Mouse (Mus musculus) NIH3T3 (cell line): ENCODE data around the gene Gm19426.

ENCODE experiments used
- DNase-seq: peaks from one replicate; pipeline ENCODE4 v3.0.0-alpha.2; 2012; ENCODE audit warnings: low read depth

Gm19426 gene

GRCm38 (mm10) chr2:84743561-84743960 lies at the start of gene Gm19426:
TSS of gene Gm19426 (minus strand) at chr2:84743655.
- peak; percentile 94 for DNase-seq

- DNase-seq = no peak
These were observed 49.7 kb upstream of the Gm19426 start for GRCm38 (mm10) chr2:84793154-84793553.

GRCm38 (mm10) chr2:84792516-84792915 lies 49.1 kb upstream of the Gm19426 start:
- DNase-seq = peak; percentile 31

- no peak for DNase-seq
These were observed 47.0 kb upstream of the Gm19426 start for GRCm38 (mm10) chr2:84790418-84790817.

GRCm38 (mm10) chr2:84788316-84788715 lies 44.9 kb upstream of the Gm19426 start:
- DNase-seq = no peak

GRCm38 (mm10) chr2:84783840-84784566 lies 40.5 kb upstream of the Gm19426 start:
- peak; percentile 77 for DNase-seq

- no peak for DNase-seq
These were observed 39.9 kb upstream of the Gm19426 start for GRCm38 (mm10) chr2:84783315-84783714.

- no peak for DNase-seq
These were observed 35.8 kb upstream of the Gm19426 start for GRCm38 (mm10) chr2:84779210-84779609.

- DNase-seq = no peak
These were observed 34.3 kb upstream of the Gm19426 start for GRCm38 (mm10) chr2:84777706-84778105.

GRCm38 (mm10) chr2:84775665-84776064 lies 32.2 kb upstream of the Gm19426 start:
- DNase-seq = no peak

GRCm38 (mm10) chr2:84775241-84775640 lies 31.8 kb upstream of the Gm19426 start, which contains the start of gene Serping1:
TSS of gene Serping1 (minus strand) at chr2:84775444.
- DNase-seq = no peak

- DNase-seq = no peak
These were observed 31.3 kb upstream of the Gm19426 start for GRCm38 (mm10) chr2:84774751-84775150.

- no peak for DNase-seq
These were observed 29.7 kb upstream of the Gm19426 start for GRCm38 (mm10) chr2:84773195-84773594.

- peak; percentile 36 for DNase-seq
These were observed 29.0 kb upstream of the Gm19426 start for GRCm38 (mm10) chr2:84772454-84772853.

- no peak for DNase-seq
These were observed 27.0 kb upstream of the Gm19426 start for GRCm38 (mm10) chr2:84770501-84770900.

- DNase-seq = no peak
These were observed 19.4 kb upstream of the Gm19426 start for GRCm38 (mm10) chr2:84762818-84763217.

GRCm38 (mm10) chr2:84762295-84762694 lies 18.8 kb upstream of the Gm19426 start:
- DNase-seq = no peak

GRCm38 (mm10) chr2:84761840-84762239 lies 18.4 kb upstream of the Gm19426 start:
- no peak for DNase-seq

- no peak for DNase-seq
These were observed 17.9 kb upstream of the Gm19426 start for GRCm38 (mm10) chr2:84761309-84761708.

- no peak for DNase-seq
These were observed 17.3 kb upstream of the Gm19426 start for GRCm38 (mm10) chr2:84760777-84761176.

- peak; percentile 69 for DNase-seq
These were observed 15.2 kb upstream of the Gm19426 start for GRCm38 (mm10) chr2:84758542-84759127.

- no peak for DNase-seq
These were observed 13.7 kb upstream of the Gm19426 start for GRCm38 (mm10) chr2:84757026-84757682.

- no peak for DNase-seq
These were observed 12.8 kb upstream of the Gm19426 start for GRCm38 (mm10) chr2:84756245-84756644.
